Mouse (Mus musculus): ENCODE measurements at regions not wholly inside any gene's neighbourhood (a gene's known extent, or its start where the extent isn't known, plus 50 kb on each side); places are given as distances from the start of the nearest gene placed in this dataset.

GRCm38 (mm10) chr12:46931086-46931485 lies 112.4 kb upstream of the Nova1 start:
- no peak for TF ChIP-seq RAD21 (IDR thresholded peaks at IDR 0.05; ENCODE audit: low read depth, low read length)
- no peak for TF ChIP-seq JUND (IDR thresholded peaks at IDR 0.05; ENCODE audit: low read depth, low read length)
- no peak for TF ChIP-seq ETS1 (IDR thresholded peaks at IDR 0.05; ENCODE audit: low read depth, low read length)
- TF ChIP-seq NRF1 (IDR thresholded peaks at IDR 0.05; ENCODE audit: insufficient read depth, low read depth, low read length, poor library complexity, severe bottlenecking): no peak
- TF ChIP-seq CHD2 (IDR thresholded peaks at IDR 0.05; ENCODE audit: low read length): no peak
- TF ChIP-seq EP300 (IDR thresholded peaks at IDR 0.05; ENCODE audit: low read depth in 1 of 2, low read length in 2 of 2): no peak
- no peak for TF ChIP-seq SMC3 (IDR thresholded peaks at IDR 0.05; ENCODE audit: low read depth, low read length)
- no peak for TF ChIP-seq USF1 (IDR thresholded peaks at IDR 0.05; ENCODE audit: low read depth, low read length)
- no peak for TF ChIP-seq E2F4 (IDR thresholded peaks at IDR 0.05; ENCODE audit: borderline replicate concordance, low read depth, low read length)
- TF ChIP-seq GATA1 (IDR thresholded peaks at IDR 0.05; ENCODE audit: low read depth, low read length): no peak
- no peak for TF ChIP-seq MAX (IDR thresholded peaks at IDR 0.05; ENCODE audit: low read length)
- no peak for TF ChIP-seq ZNF384 (IDR thresholded peaks at IDR 0.05; ENCODE audit: low read depth, low read length)

Measured in MEL (cell line).